In genomic region chr7:89308926-89309325, GRCm38 (mm10) we compare ENCODE assay signal across 19 mouse cellular contexts.
A peak's percentile ranks its signal among the peaks of the same experiment; 100 is the strongest.
DNase-seq lines count a peak whose midpoint lies in the region; ATAC-seq lines count a peak whose summit lies in the region.
"Had no signal": no experiment of that assay in that cellular context is flagged by ENCODE, and none has a peak within 500 bp of the region (broad histone marks: within the 10 kb centered on the region; RNA-seq: fewer than 3 reads in every experiment).

No protein-coding gene starts in this region.

- no peak overlapping the region for H3K27ac ChIP-seq in heart, embryonic 10.5 days
- no peak overlapping the region for H3K27ac ChIP-seq in liver, embryonic 16.5 days (ENCODE audit: low read length)
- H3K27ac ChIP-seq in liver, embryonic 11.5 days (ENCODE audit: low read depth, low read length): no peak overlapping the region
- 0 out of 2 replicates have a peak overlapping the region, but pooled peaks have one; percentile 10 for H3K27ac ChIP-seq in kidney, embryonic 16.5 days (ENCODE audit: low read length)
- H3K27ac ChIP-seq: hindbrain, embryonic 14.5 days; lung, embryonic 15.5 days; stomach, embryonic 15.5 days had no signal

- no peak overlapping the region for H3K4me2 ChIP-seq in liver, embryonic 16.5 days (ENCODE audit: low read depth, low read length)
- no peak overlapping the region for H3K4me2 ChIP-seq in liver, embryonic 11.5 days
- no peak overlapping the region for H3K4me2 ChIP-seq in kidney, embryonic 16.5 days (replicated peaks; ENCODE audit: low read depth, low read length)
- H3K4me2 ChIP-seq: hindbrain, embryonic 14.5 days; lung, embryonic 15.5 days; stomach, embryonic 15.5 days had no signal

- 57% methylated on average over 3 of the region's 3 CpGs for WGBS in heart, embryonic 10.5 days
- 53% methylated on average over 3 of the region's 3 CpGs for WGBS in liver, embryonic 16.5 days (ENCODE audit: insufficient replicate concordance)
- 65% methylated on average over 3 of the region's 3 CpGs for WGBS in liver, embryonic 11.5 days
- 68% methylated on average over 3 of the region's 3 CpGs for whole genome bisulfite sequencing in kidney, embryonic 16.5 days

- ATAC-seq in liver, embryonic 16.5 days (ENCODE audit: low read depth): peak; percentile 30; the same call in 1 of the 2 replicates
- no peak; the same call in 1 of the 2 replicates for ATAC-seq in liver, embryonic 11.5 days (replicated peaks; ENCODE audit: low FRiP score)
- ATAC-seq in kidney, embryonic 16.5 days (ENCODE audit: low FRiP score, low TSS enrichment): no peak
- ATAC-seq: forebrain, embryonic 14.5 days; intestine, postnatal 0 days; midbrain, embryonic 16.5 days had no signal

- peaks cover 3% of the 10 kb centered on the region; the same call in 1 of the 2 replicates for H3K9me3 ChIP-seq in heart, embryonic 10.5 days
- H3K9me3 ChIP-seq in liver, embryonic 16.5 days (replicated peaks; ENCODE audit: control insufficient read depth, low read length): no peaks in the 10 kb centered on the region
- no peaks in the 10 kb centered on the region for H3K9me3 ChIP-seq in liver, embryonic 11.5 days (ENCODE audit: control insufficient read depth, low read length)
- peaks cover 9% of the 10 kb centered on the region for H3K9me3 ChIP-seq in kidney, embryonic 16.5 days (ENCODE audit: low read length)
- H3K9me3 ChIP-seq: lung, embryonic 15.5 days; stomach, embryonic 15.5 days had no signal

- no peak overlapping the region for H3K9ac ChIP-seq in liver, embryonic 16.5 days (ENCODE audit: low read depth, low read length)
- H3K9ac ChIP-seq in liver, embryonic 11.5 days (ENCODE audit: low read depth, low read length): no peak overlapping the region
- no peak overlapping the region for H3K9ac ChIP-seq in kidney, embryonic 16.5 days (replicated peaks; ENCODE audit: low read length)
- H3K9ac ChIP-seq: hindbrain, embryonic 14.5 days; lung, embryonic 15.5 days; stomach, embryonic 15.5 days had no signal

- no peaks in the 10 kb centered on the region for H3K27me3 ChIP-seq in heart, embryonic 10.5 days (ENCODE audit: insufficient read depth, poor library complexity, severe bottlenecking)
- H3K27me3 ChIP-seq in liver, embryonic 16.5 days (ENCODE audit: control insufficient read depth, insufficient read depth, low read depth, low read length): no peaks in the 10 kb centered on the region
- H3K27me3 ChIP-seq in liver, embryonic 11.5 days (replicated peaks; ENCODE audit: control insufficient read depth, insufficient read depth, low read length): no peaks in the 10 kb centered on the region
- no peaks in the 10 kb centered on the region for H3K27me3 ChIP-seq in kidney, embryonic 16.5 days (ENCODE audit: insufficient read depth, low read length)
- H3K27me3 ChIP-seq: lung, embryonic 15.5 days; megakaryocyte, embryonic 14.5 days; stomach, embryonic 15.5 days had no signal

- H3K4me3 ChIP-seq in heart, embryonic 10.5 days: no peak overlapping the region
- no peak overlapping the region for H3K4me3 ChIP-seq in liver, embryonic 16.5 days (ENCODE audit: low read depth, low read length)
- H3K4me3 ChIP-seq in liver, embryonic 11.5 days (ENCODE audit: low read depth, low read length): no peak overlapping the region
- no peak overlapping the region for H3K4me3 ChIP-seq in kidney, embryonic 16.5 days (ENCODE audit: low read length)
- H3K4me3 ChIP-seq: erythroblast, embryonic 14.5 days; lung, embryonic 15.5 days; megakaryocyte, embryonic 14.5 days; stomach, embryonic 15.5 days had no signal

- H3K36me3 ChIP-seq in heart, embryonic 10.5 days: peaks cover 14% of the 10 kb centered on the region
- H3K36me3 ChIP-seq in liver, embryonic 16.5 days (ENCODE audit: control insufficient read depth, insufficient read depth): no peaks in the 10 kb centered on the region
- H3K36me3 ChIP-seq in liver, embryonic 11.5 days (ENCODE audit: control insufficient read depth, insufficient read depth, low read length): peaks cover 3% of the 10 kb centered on the region; the same call in 1 of the 2 replicates
- H3K36me3 ChIP-seq in kidney, embryonic 16.5 days (ENCODE audit: insufficient read depth, low read length): peaks cover 10% of the 10 kb centered on the region

- peak; percentile 9 for DNase-seq in heart, adult 8-10 months (ENCODE audit: low spot score)
- DNase-seq in heart, embryonic 10.5 days (ENCODE audit: low spot score): no peak
- no peak for DNase-seq in liver, embryonic 11.5 days (ENCODE audit: low spot score)
- peak; percentile 30 for DNase-seq in skeletal muscle tissue, adult 2 months (ENCODE audit: low read depth, low spot score)
- no peak for DNase-seq in right cerebral cortex, postnatal 25 days
- no peak for DNase-seq in ovary, adult 18-20 months (ENCODE audit: low spot score)
- DNase-seq: adrenal gland, postnatal 36 days; cerebellum, adult 9-11 months; right cerebral cortex, adult 18-20 months had no signal

- H3K4me1 ChIP-seq in heart, embryonic 10.5 days: peaks cover 3% of the 10 kb centered on the region; the same call in 1 of the 2 replicates
- peaks cover 4% of the 10 kb centered on the region for H3K4me1 ChIP-seq in liver, embryonic 16.5 days (ENCODE audit: control insufficient read depth, low read depth, low read length)
- H3K4me1 ChIP-seq in liver, embryonic 11.5 days (replicated peaks; ENCODE audit: control insufficient read depth, insufficient read depth, low read length): peaks cover 4% of the 10 kb centered on the region; the same call in 1 of the 2 replicates
- H3K4me1 ChIP-seq in kidney, embryonic 16.5 days (ENCODE audit: insufficient read depth, low read length): peaks cover 11% of the 10 kb centered on the region

Comparison
In these comparisons a context has a peak if more than half of its experiments do, and no peak if none do; other contexts are left out.
1. DNase-seq: peak in heart, adult 8-10 months (single experiment) and skeletal muscle tissue, adult 2 months (single experiment); none in heart, embryonic 10.5 days (single experiment), liver, embryonic 11.5 days (single experiment), right cerebral cortex, postnatal 25 days (single experiment) and ovary, adult 18-20 months (single experiment).